Mouse (Mus musculus): ENCODE results near the gene 4931422A03Rik. TPM values are rescaled to one million over a fixed set of nuclear protein-coding genes. Genes with fewer than 3 reads are reported as not detected.

Gene 4931422A03Rik
- polyA plus RNA-seq, 1 experiment from 2014 or later = 2.6 TPM

- Histone ChIP-seq H3K4me3 (replicated peaks; ENCODE audit: low read depth, low read length) (no peak overlapping the region), H3K27ac (replicated peaks; ENCODE audit: low read depth, low read length) (no peak overlapping the region), H3K9me3 (ENCODE audit: control insufficient read depth, low read length) (no peaks in the 10 kb centered on the region), H3K36me3 (ENCODE audit: control insufficient read depth, insufficient read depth, low read length) (peaks cover 57% of the 10 kb centered on the region), H3K4me2 (ENCODE audit: low read length) (no peak overlapping the region), H3K4me1 (ENCODE audit: control insufficient read depth, insufficient read depth, low read length) (no peaks in the 10 kb centered on the region), H3K9ac (replicated peaks; ENCODE audit: low read length) (no peak overlapping the region), H3K27me3 (ENCODE audit: control insufficient read depth, insufficient read depth, low read length) (no peaks in the 10 kb centered on the region)
- ATAC-seq (ENCODE audit: low FRiP score, low TSS enrichment) = no peak
- 95% methylated on average over 1 of the region's 1 CpGs for WGBS
- no peak for DNase-seq
Measured at GRCm38 (mm10) chr2:104058381-104058780, 30.2 kb upstream of the 4931422A03Rik start.

GRCm38 (mm10) chr2:104044479-104045080 lies 16.4 kb upstream of the 4931422A03Rik start:
- Histone ChIP-seq H3K4me2 (ENCODE audit: low read length) (no peak overlapping the region), H3K9ac (replicated peaks; ENCODE audit: low read length) (no peak overlapping the region), H3K4me3 (replicated peaks; ENCODE audit: low read depth, low read length) (no peak overlapping the region), H3K9me3 (ENCODE audit: control insufficient read depth, low read length) (no peaks in the 10 kb centered on the region), H3K27ac (replicated peaks; ENCODE audit: low read depth, low read length) (no peak overlapping the region), H3K4me1 (ENCODE audit: control insufficient read depth, insufficient read depth, low read length) (no peaks in the 10 kb centered on the region), H3K36me3 (ENCODE audit: control insufficient read depth, insufficient read depth, low read length) (peaks cover 53% of the 10 kb centered on the region), H3K27me3 (ENCODE audit: control insufficient read depth, insufficient read depth, low read length) (no peaks in the 10 kb centered on the region)
- WGBS = 91% methylated on average over 1 of the region's 1 CpGs
- ATAC-seq (ENCODE audit: low FRiP score, low TSS enrichment) (no peak), DNase-seq (no peak)

GRCm38 (mm10) chr2:104043624-104044478 lies 15.7 kb upstream of the 4931422A03Rik start:
- DNase-seq = no peak
- no peak overlapping the region for H3K9ac ChIP-seq (replicated peaks; ENCODE audit: low read length)
- H3K36me3 ChIP-seq (ENCODE audit: control insufficient read depth, insufficient read depth, low read length) = peaks cover 55% of the 10 kb centered on the region
- ATAC-seq (ENCODE audit: low FRiP score, low TSS enrichment) = no peak
- H3K27ac ChIP-seq (replicated peaks; ENCODE audit: low read depth, low read length) = no peak overlapping the region
- H3K4me2 ChIP-seq (ENCODE audit: low read length) = no peak overlapping the region
- H3K27me3 ChIP-seq (ENCODE audit: control insufficient read depth, insufficient read depth, low read length) = no peaks in the 10 kb centered on the region
- H3K4me3 ChIP-seq (replicated peaks; ENCODE audit: low read depth, low read length) = no peak overlapping the region
- no peaks in the 10 kb centered on the region for H3K9me3 ChIP-seq (ENCODE audit: control insufficient read depth, low read length)
- 68% methylated on average over 5 of the region's 5 CpGs for WGBS
- H3K4me1 ChIP-seq (ENCODE audit: control insufficient read depth, insufficient read depth, low read length) = no peaks in the 10 kb centered on the region

- H3K9me3 ChIP-seq (ENCODE audit: control insufficient read depth, low read length) = no peaks in the 10 kb centered on the region
- 97% methylated on average over 15 of the region's 15 CpGs for WGBS
- no peak overlapping the region for H3K9ac ChIP-seq (replicated peaks; ENCODE audit: low read length)
- no peak overlapping the region for H3K4me2 ChIP-seq (ENCODE audit: low read length)
- H3K36me3 ChIP-seq (ENCODE audit: control insufficient read depth, insufficient read depth, low read length) = peaks cover 50% of the 10 kb centered on the region
- H3K4me1 ChIP-seq (ENCODE audit: control insufficient read depth, insufficient read depth, low read length) = no peaks in the 10 kb centered on the region
- no peak overlapping the region for H3K27ac ChIP-seq (replicated peaks; ENCODE audit: low read depth, low read length)
- ATAC-seq (ENCODE audit: low FRiP score, low TSS enrichment) (no peak), DNase-seq (no peak)
- no peaks in the 10 kb centered on the region for H3K27me3 ChIP-seq (ENCODE audit: control insufficient read depth, insufficient read depth, low read length)
- H3K4me3 ChIP-seq (replicated peaks; ENCODE audit: low read depth, low read length) = no peak overlapping the region
Measured at GRCm38 (mm10) chr2:104042766-104043165, 14.6 kb upstream of the 4931422A03Rik start.

- WGBS = 89% methylated on average over 5 of the region's 5 CpGs
- no peak overlapping the region for H3K27ac ChIP-seq (replicated peaks; ENCODE audit: low read depth, low read length)
- no peak overlapping the region for H3K9ac ChIP-seq (replicated peaks; ENCODE audit: low read length)
- no peaks in the 10 kb centered on the region for H3K9me3 ChIP-seq (ENCODE audit: control insufficient read depth, low read length)
- no peak for ATAC-seq (ENCODE audit: low FRiP score, low TSS enrichment)
- no peak overlapping the region for H3K4me2 ChIP-seq (ENCODE audit: low read length)
- no peak for DNase-seq
- no peaks in the 10 kb centered on the region for H3K27me3 ChIP-seq (ENCODE audit: control insufficient read depth, insufficient read depth, low read length)
- no peaks in the 10 kb centered on the region for H3K4me1 ChIP-seq (ENCODE audit: control insufficient read depth, insufficient read depth, low read length)
- H3K36me3 ChIP-seq (ENCODE audit: control insufficient read depth, insufficient read depth, low read length) = peaks cover 55% of the 10 kb centered on the region
- H3K4me3 ChIP-seq (replicated peaks; ENCODE audit: low read depth, low read length) = no peak overlapping the region
Measured at GRCm38 (mm10) chr2:104041632-104042031, 13.5 kb upstream of the 4931422A03Rik start.

- Histone ChIP-seq H3K36me3 (ENCODE audit: control insufficient read depth, insufficient read depth, low read length) (peaks cover 67% of the 10 kb centered on the region), H3K9me3 (ENCODE audit: control insufficient read depth, low read length) (no peaks in the 10 kb centered on the region), H3K4me3 (replicated peaks; ENCODE audit: low read depth, low read length) (no peak overlapping the region), H3K27me3 (ENCODE audit: control insufficient read depth, insufficient read depth, low read length) (no peaks in the 10 kb centered on the region), H3K27ac (replicated peaks; ENCODE audit: low read depth, low read length) (no peak overlapping the region), H3K4me1 (ENCODE audit: control insufficient read depth, insufficient read depth, low read length) (no peaks in the 10 kb centered on the region), H3K4me2 (ENCODE audit: low read length) (no peak overlapping the region), H3K9ac (replicated peaks; ENCODE audit: low read length) (no peak overlapping the region)
- WGBS = 48% methylated on average over 2 of the region's 2 CpGs
- DNase-seq = no peak
- ATAC-seq (ENCODE audit: low FRiP score, low TSS enrichment) = no peak
Measured at GRCm38 (mm10) chr2:104038236-104038635, 10.1 kb upstream of the 4931422A03Rik start.

GRCm38 (mm10) chr2:104036316-104036715 lies 8.2 kb upstream of the 4931422A03Rik start:
- Histone ChIP-seq H3K27me3 (ENCODE audit: control insufficient read depth, insufficient read depth, low read length) (no peaks in the 10 kb centered on the region), H3K9me3 (ENCODE audit: control insufficient read depth, low read length) (no peaks in the 10 kb centered on the region), H3K36me3 (ENCODE audit: control insufficient read depth, insufficient read depth, low read length) (peaks cover 64% of the 10 kb centered on the region), H3K4me3 (replicated peaks; ENCODE audit: low read depth, low read length) (no peak overlapping the region), H3K27ac (replicated peaks; ENCODE audit: low read depth, low read length) (no peak overlapping the region), H3K4me2 (ENCODE audit: low read length) (no peak overlapping the region), H3K9ac (replicated peaks; ENCODE audit: low read length) (no peak overlapping the region), H3K4me1 (ENCODE audit: control insufficient read depth, insufficient read depth, low read length) (no peaks in the 10 kb centered on the region)
- 80% methylated on average over 3 of the region's 3 CpGs for WGBS
- DNase-seq = no peak
- ATAC-seq (ENCODE audit: low FRiP score, low TSS enrichment) = no peak

- Histone ChIP-seq H3K27ac (replicated peaks; ENCODE audit: low read depth, low read length) (no peak overlapping the region), H3K4me2 (ENCODE audit: low read length) (no peak overlapping the region), H3K9ac (replicated peaks; ENCODE audit: low read length) (no peak overlapping the region), H3K4me3 (replicated peaks; ENCODE audit: low read depth, low read length) (no peak overlapping the region), H3K27me3 (ENCODE audit: control insufficient read depth, insufficient read depth, low read length) (no peaks in the 10 kb centered on the region), H3K4me1 (ENCODE audit: control insufficient read depth, insufficient read depth, low read length) (no peaks in the 10 kb centered on the region), H3K36me3 (ENCODE audit: control insufficient read depth, insufficient read depth, low read length) (peaks cover 62% of the 10 kb centered on the region), H3K9me3 (ENCODE audit: control insufficient read depth, low read length) (no peaks in the 10 kb centered on the region)
- WGBS = 90% methylated on average over 6 of the region's 6 CpGs
- ATAC-seq (ENCODE audit: low FRiP score, low TSS enrichment) (no peak), DNase-seq (no peak)
Measured at GRCm38 (mm10) chr2:104035595-104035994, 7.4 kb upstream of the 4931422A03Rik start.
